Mouse (Mus musculus) mature B cell (primary cell): ENCODE measurements at regions not wholly inside any gene's neighbourhood (a gene's known extent, or its start where the extent isn't known, plus 50 kb on each side); places are given as distances from the start of the nearest gene placed in this dataset.

ENCODE experiments used
- in situ Hi-C: fragments of 300-500 bp; cut with MboI; formaldehyde crosslinking; loops from 2 replicates; pipeline ENCODE4 v1.14.3; 2019

- in situ Hi-C loops = no loop called here
Measured at GRCm38 (mm10) chr6:51268931-51269330, 163.5 kb upstream of the Nfe2l3 start.

GRCm38 (mm10) chr6:51269617-51270016, 162.9 kb upstream of the Nfe2l3 start:
- in situ Hi-C loops = no loop called here

- in situ Hi-C loops = no loop called here
Measured at GRCm38 (mm10) chr6:51270216-51271127, 162.0 kb upstream of the Nfe2l3 start.

GRCm38 (mm10) chr6:51271128-51271480, 161.4 kb upstream of the Nfe2l3 start:
- in situ Hi-C loops = no loop called here

GRCm38 (mm10) chr6:51272136-51272736, 160.2 kb upstream of the Nfe2l3 start:
- in situ Hi-C loops = no loop called here

GRCm38 (mm10) chr6:51279491-51279890, 153.0 kb upstream of the Nfe2l3 start:
- in situ Hi-C loops = no loop called here

- in situ Hi-C loops = no loop called here
Measured at GRCm38 (mm10) chr6:51280231-51280630, 152.2 kb upstream of the Nfe2l3 start.

- in situ Hi-C loops = no loop called here
Measured at GRCm38 (mm10) chr6:51283916-51284706, 148.4 kb upstream of the Nfe2l3 start.

GRCm38 (mm10) chr6:51284881-51285280, 147.6 kb upstream of the Nfe2l3 start:
- in situ Hi-C loops = no loop called here

- in situ Hi-C loops = no loop called here
Measured at GRCm38 (mm10) chr6:51286836-51287235, 145.6 kb upstream of the Nfe2l3 start.

- in situ Hi-C loops = no loop called here
Measured at GRCm38 (mm10) chr6:51287383-51287782, 145.1 kb upstream of the Nfe2l3 start.

GRCm38 (mm10) chr6:51287807-51288206, 144.7 kb upstream of the Nfe2l3 start:
- in situ Hi-C loops = no loop called here

- in situ Hi-C loops = no loop called here
Measured at GRCm38 (mm10) chr6:51288306-51289066, 144.0 kb upstream of the Nfe2l3 start.

- in situ Hi-C loops = no loop called here
Measured at GRCm38 (mm10) chr6:51289067-51289725, 143.3 kb upstream of the Nfe2l3 start.

GRCm38 (mm10) chr6:51300694-51301417, 131.6 kb upstream of the Nfe2l3 start:
- in situ Hi-C loops = no loop called here

- in situ Hi-C loops = no loop called here
Measured at GRCm38 (mm10) chr6:51301831-51302230, 130.6 kb upstream of the Nfe2l3 start.

- in situ Hi-C loops = no loop called here
Measured at GRCm38 (mm10) chr6:51302240-51302639, 130.2 kb upstream of the Nfe2l3 start.

GRCm38 (mm10) chr6:51318341-51318740, 114.1 kb upstream of the Nfe2l3 start:
- in situ Hi-C loops = no loop called here

- in situ Hi-C loops = no loop called here
Measured at GRCm38 (mm10) chr6:51320019-51320418, 112.5 kb upstream of the Nfe2l3 start.

GRCm38 (mm10) chr6:51320676-51321419, 111.6 kb upstream of the Nfe2l3 start:
- in situ Hi-C loops = no loop called here
